Mouse (Mus musculus) liver, embryonic 14.5 days (tissue): ENCODE data around the gene Samd1. TPM values are rescaled to one million over a fixed set of nuclear protein-coding genes. Genes with fewer than 3 reads are reported as not detected.

ENCODE experiments used
- ATAC-seq: fragments of 200-750 bp; cut with Nextera tagmentation; 2 replicates; pipeline ENCODE4 v1.8.0; 2017; ENCODE audit warnings: moderate number of reproducible peaks, mild to moderate bottlenecking, moderate library complexity; ENCODE audit not compliant: insufficient read depth
- DNase-seq, 3 experiments: peaks; one replicate each; pipeline ENCODE4 v3.0.0-alpha.2; 2012 to 2013; ENCODE audit warnings: low read depth in 3 of 3, low spot score in 3 of 3
- H3K27ac ChIP-seq: fragments of 300-500 bp; sonication (generic); 2 replicates; pipeline ENCODE4 v1.5.1; 2014; ENCODE audit warnings: moderate library complexity, mild to moderate bottlenecking, control low read depth, inconsistent platforms
- H3K27me3 ChIP-seq: fragments of 300-500 bp; sonication (generic); 2 replicates; pipeline ENCODE4 v1.6.1; 2014; ENCODE audit warnings: mild to moderate bottlenecking, low read length, moderate library complexity; ENCODE audit not compliant: control insufficient read depth, insufficient read depth
- H3K36me3 ChIP-seq: fragments of 300-500 bp; sonication (generic); replicated peaks from 2 replicates; pipeline ENCODE4 v1.6.1; 2014; ENCODE audit warnings: low read depth; ENCODE audit not compliant: control insufficient read depth, insufficient read depth
- H3K4me1 ChIP-seq, 2 experiments: fragments of 200-500 bp in 1 of 2; fragments of 300-500 bp in 1 of 2; sonication (generic) in 1 of 2; replicated peaks; 2 replicates each; pipeline ENCODE4 v1.6.1; 2012 to 2014; ENCODE audit warnings: antibody characterized with exemption in 1 of 2, inconsistent platforms in 1 of 2, low read length in 1 of 2; ENCODE audit not compliant: control insufficient read depth in 2 of 2, insufficient read depth in 2 of 2
- H3K4me2 ChIP-seq: fragments of 300-500 bp; sonication (generic); 2 replicates; pipeline ENCODE4 v1.6.1; 2014; ENCODE audit warnings: low read depth, mild to moderate bottlenecking, control low read depth, moderate library complexity
- H3K4me3 ChIP-seq, 2 experiments: fragments of 200-500 bp in 1 of 2; fragments of 300-500 bp in 1 of 2; sonication (generic) in 1 of 2; 2 replicates each; pipeline ENCODE4 v1.5.1; 2012 to 2014; ENCODE audit warnings: low read depth in 2 of 2, low read length in 2 of 2, mild to moderate bottlenecking in 2 of 2, control low read depth in 1 of 2, inconsistent platforms in 1 of 2, moderate library complexity in 1 of 2; ENCODE audit not compliant: insufficient read depth in 1 of 2
- H3K9ac ChIP-seq: fragments of 300-500 bp; sonication (generic); replicated peaks from 2 replicates; pipeline ENCODE4 v1.6.1; 2014; ENCODE audit warnings: mild to moderate bottlenecking, control low read depth, moderate library complexity
- H3K9me3 ChIP-seq: fragments of 300-500 bp; sonication (generic); 2 replicates; pipeline ENCODE4 v1.6.1; 2016; ENCODE audit warnings: low read length, mixed read lengths; ENCODE audit not compliant: control insufficient read depth
- CTCF ChIP-seq: IDR thresholded peaks from 2 replicates; pipeline ENCODE4 v1.5.1; 2016; ENCODE audit warnings: antibody characterized with exemption, low read depth, control low read depth
- EP300 ChIP-seq: IDR thresholded peaks from 2 replicates; pipeline ENCODE4 v1.6.1; 2016; ENCODE audit warnings: antibody characterized with exemption, low read depth
- WGBS: fragments of 180-500 bp; shearing (Covaris S2); extraction: QIAGEN DNeasy Blood & Tissue Kit; methylation state at CpG from one replicate; pipeline ENCODE4 v1.1.7; 2014; ENCODE audit not compliant: insufficient replicate concordance; 5-methylcytosine and 5-hydroxymethylcytosine counted together
- polyA plus RNA-seq, 2 experiments: library from polyadenylated mRNA; depleted of rRNA in 1 of 2; stranded (reverse) in 1 of 2; unstranded in 1 of 2; fragments of >200 nt; fragmentation: Nextera tagmentation in 1 of 2; extraction: Ambion mirVana in 1 of 2; gene quantifications; 2 replicates each; pipeline versions ENCODE4 v1.2.1 to v1.2.3; 2012 to 2014

Gene Samd1
- polyA plus RNA-seq, 2 experiments, result 9.3 to 34.5 TPM

GRCm38 (mm10) chr8:84015833-84016232, 18.4 kb downstream of the Samd1 start:
- Histone ChIP-seq H3K9ac (no peak overlapping the region), H3K4me1 (no peaks in the 10 kb centered on the region), H3K27me3 (peaks cover 34% of the 10 kb centered on the region), H3K4me3 (no peak overlapping the region), H3K4me2 (no peak overlapping the region), H3K27ac (no peak overlapping the region), H3K36me3 (no peaks in the 10 kb centered on the region), H3K9me3 (no peaks in the 10 kb centered on the region; the same call in 1 of the 2 replicates)
- no peak for ATAC-seq
- no peak for DNase-seq
- TF ChIP-seq EP300 (no peak), CTCF (peak; percentile 27)
- 77% methylated on average over 5 of the region's 5 CpGs for WGBS

GRCm38 (mm10) chr8:84019738-84020137, 22.3 kb downstream of the Samd1 start:
- Histone ChIP-seq H3K9ac (no peak overlapping the region), H3K4me3 (no peak overlapping the region), H3K36me3 (no peaks in the 10 kb centered on the region), H3K4me2 (no peak overlapping the region), H3K27ac (no peak overlapping the region), H3K27me3 (peaks cover 23% of the 10 kb centered on the region), H3K4me1 (no peaks in the 10 kb centered on the region), H3K9me3 (no peaks in the 10 kb centered on the region; the same call in 1 of the 2 replicates)
- 62% methylated on average over 9 of the region's 9 CpGs for WGBS
- DNase-seq (no peak), ATAC-seq (no peak)
- TF ChIP-seq EP300 (no peak), CTCF (no peak)

- Histone ChIP-seq H3K27ac (no peak within 1 kb of the TSS), H3K9me3 (no peaks in the 10 kb centered on the region), H3K4me1 (peaks cover 0 to 2% of the 10 kb centered on the region in 2 experiments; a peak in 1 of 4 replicates), H3K9ac (no peak within 1 kb of the TSS), H3K36me3 (no peaks in the 10 kb centered on the region), H3K4me2 (no peak within 1 kb of the TSS), H3K27me3 (peaks cover 32% of the 10 kb centered on the region), H3K4me3 (no peak within 1 kb of the TSS)
- 15% methylated on average over 18 of the region's 18 CpGs for WGBS
- DNase-seq (no peak), ATAC-seq (no peak)
- TF ChIP-seq EP300, result no peak
- TF ChIP-seq CTCF, result no peak
These were observed 23.6 kb downstream of the Samd1 start, which contains the start of gene Palm3 for GRCm38 (mm10) chr8:84021096-84021495. Gene Palm3 (plus strand): TSS chr8:84021471.

- Histone ChIP-seq H3K36me3 (no peaks in the 10 kb centered on the region), H3K9ac (no peak overlapping the region), H3K4me3 (no peak overlapping the region), H3K9me3 (no peaks in the 10 kb centered on the region), H3K27me3 (peaks cover 37% of the 10 kb centered on the region), H3K27ac (no peak overlapping the region), H3K4me1 (peaks cover 0 to 2% of the 10 kb centered on the region in 2 experiments; a peak in 1 of 4 replicates), H3K4me2 (no peak overlapping the region)
- TF ChIP-seq CTCF (no peak), EP300 (no peak)
- no peak for DNase-seq
- no peak for ATAC-seq
- 39% methylated on average over 12 of the region's 12 CpGs for WGBS
These were observed 24.1 kb downstream of the Samd1 start for GRCm38 (mm10) chr8:84021569-84021968.

- Histone ChIP-seq H3K27me3 (peaks cover 49% of the 10 kb centered on the region), H3K9me3 (no peaks in the 10 kb centered on the region), H3K9ac (no peak overlapping the region), H3K4me3 (no peak overlapping the region), H3K36me3 (no peaks in the 10 kb centered on the region), H3K27ac (no peak overlapping the region), H3K4me1 (peaks cover 0 to 2% of the 10 kb centered on the region in 2 experiments; a peak in 1 of 4 replicates), H3K4me2 (no peak overlapping the region)
- TF ChIP-seq CTCF (no peak), EP300 (no peak)
- 18% methylated on average over 5 of the region's 5 CpGs for WGBS
- ATAC-seq, result no peak
- no peak for DNase-seq
These were observed 25.6 kb downstream of the Samd1 start for GRCm38 (mm10) chr8:84023085-84023484.
